Mouse (Mus musculus): ENCODE results near the gene Slc52a3.

The Slc52a3 gene

DNA sequence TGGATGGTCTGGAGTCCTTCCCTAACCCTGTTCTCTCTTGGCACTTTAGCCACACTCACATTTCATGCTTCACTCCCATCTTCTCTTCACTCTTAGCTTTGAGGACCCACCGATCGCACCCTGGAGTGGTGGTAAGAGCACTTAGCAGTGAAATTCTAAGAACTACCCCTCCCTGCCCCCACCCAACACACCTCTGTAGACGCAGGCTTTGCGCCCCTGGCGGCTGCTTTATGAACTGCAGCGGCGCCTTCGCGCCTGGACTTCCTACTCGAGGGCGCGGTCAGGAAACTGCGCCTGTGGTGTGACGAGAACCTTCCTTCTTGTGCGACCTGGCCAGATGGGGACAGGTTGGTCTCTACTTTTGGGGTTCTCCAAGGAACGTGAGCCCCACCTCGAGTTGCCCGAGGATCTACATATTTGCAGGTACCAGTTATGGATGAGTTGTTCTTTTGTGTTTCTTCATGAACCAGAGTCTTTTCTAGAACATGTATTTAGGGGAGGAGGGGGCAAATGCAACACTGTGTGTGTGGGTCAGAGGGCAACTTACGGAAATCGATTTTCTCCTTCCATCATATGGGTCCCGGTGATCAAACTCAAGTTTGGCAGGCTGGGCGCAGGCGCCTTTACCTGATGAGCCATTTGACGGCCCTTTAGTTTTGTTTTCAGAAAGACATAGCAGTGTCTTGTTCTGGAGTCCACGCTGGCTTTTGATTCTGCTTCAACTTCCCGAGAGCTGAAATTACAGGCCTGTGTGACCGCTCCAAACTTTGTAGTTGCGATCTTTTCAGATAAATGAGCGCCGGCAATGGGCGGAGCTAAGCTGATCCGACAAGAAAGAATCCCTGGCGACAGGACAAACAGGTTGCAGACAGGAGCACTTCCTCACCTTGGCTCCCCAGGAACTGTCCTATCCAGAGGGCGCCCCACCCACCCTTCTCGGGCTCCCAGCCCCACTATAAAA lies at the start of gene Slc52a3:
Slc52a3 (plus strand) TSS at position 283 of the 961 bp plus-strand sequence.
- peak in 1 of 2 experiments; percentile 81 for DNase-seq (ENCODE audit: low spot score in 2 of 2)

DNA sequence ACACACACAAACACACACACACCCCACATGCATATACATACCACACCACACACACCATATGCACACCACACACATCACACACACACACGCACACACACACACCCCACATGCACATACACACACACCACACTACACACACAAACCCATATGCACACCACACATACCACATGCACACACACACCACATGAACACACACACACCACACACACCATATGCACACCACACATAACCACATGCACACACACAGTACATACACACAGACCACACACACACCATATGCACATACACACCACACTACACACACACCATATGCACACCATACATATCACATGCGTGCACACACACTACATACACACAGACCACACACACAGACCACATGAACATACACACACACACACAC lies 48.7 kb upstream of the Slc52a3 start:
- DNase-seq (ENCODE audit: low spot score in 2 of 2) = no peak

DNA sequence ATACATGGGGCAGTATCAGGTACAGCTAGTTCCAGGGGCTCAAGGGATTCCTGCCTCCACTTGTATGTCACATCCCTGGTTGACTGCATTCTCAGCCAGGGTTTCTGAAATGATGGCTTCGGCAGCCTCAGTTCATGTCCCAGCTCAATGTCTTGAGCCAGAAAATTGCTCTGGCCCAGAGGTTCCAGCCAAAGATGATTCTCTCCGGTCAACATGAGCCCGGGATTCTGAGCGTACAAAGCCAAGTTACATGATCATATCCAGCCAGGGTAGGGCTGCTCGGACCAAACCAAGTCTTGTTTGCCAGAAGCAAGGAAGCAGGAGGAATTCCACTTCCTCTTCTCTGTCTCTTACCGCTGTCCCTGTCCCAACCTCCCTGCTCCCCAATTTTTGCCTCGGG lies 48.0 kb upstream of the Slc52a3 start:
- no peak for DNase-seq (ENCODE audit: low spot score in 2 of 2)

DNA sequence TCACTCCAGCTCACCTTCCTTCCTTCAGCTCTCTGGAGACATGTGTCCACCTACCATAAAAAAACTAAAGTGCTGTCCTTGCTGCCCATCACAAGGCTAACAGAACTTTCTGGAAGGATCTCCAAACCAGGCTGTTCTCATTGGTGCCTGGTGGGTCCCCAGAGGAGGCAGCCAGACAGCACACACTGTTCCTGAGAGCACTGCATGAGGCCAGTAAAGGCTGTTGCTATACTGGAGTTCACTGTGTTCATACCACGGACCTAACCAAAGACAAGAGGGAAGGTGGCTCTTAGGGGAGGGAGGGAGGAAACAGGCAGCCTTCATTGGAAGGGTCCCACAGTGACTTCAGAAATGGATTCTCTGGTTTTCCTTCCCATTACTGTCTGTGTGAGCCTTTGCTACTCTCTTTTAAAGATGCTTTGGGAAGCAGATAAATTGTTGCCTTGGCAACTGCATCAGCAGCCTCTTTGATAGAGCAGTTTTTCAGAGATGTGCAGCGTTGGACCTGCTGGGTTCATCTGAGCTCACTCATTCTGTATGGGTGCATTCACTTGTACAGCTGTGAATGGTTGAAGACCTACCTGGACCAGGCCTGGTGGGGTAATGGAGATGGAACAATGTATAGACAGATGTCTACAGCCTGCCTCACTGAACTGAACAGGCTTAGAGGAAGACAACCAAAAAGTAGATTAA lies 47.1 kb upstream of the Slc52a3 start:
- no peak for DNase-seq (ENCODE audit: low spot score in 2 of 2)

DNA sequence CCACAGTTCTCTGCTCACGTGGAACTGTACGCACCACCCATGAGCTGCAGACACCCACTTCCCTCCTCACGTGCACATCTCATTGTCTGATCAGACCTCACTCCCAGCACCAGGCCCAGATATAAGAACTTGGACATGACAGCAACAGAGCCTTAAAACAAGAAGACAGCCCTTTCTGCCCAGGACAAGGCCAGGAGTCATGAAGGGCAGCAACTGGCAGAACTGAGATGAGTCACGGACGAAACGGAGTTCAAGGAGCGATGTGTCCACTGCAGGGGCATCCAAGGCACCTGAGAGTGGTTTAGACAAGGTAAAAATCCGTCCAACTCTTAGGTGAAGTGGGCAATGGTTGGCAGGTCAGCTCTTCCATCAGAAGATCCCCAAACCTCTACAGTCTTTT lies 42.6 kb upstream of the Slc52a3 start:
- no peak for DNase-seq (ENCODE audit: low spot score in 2 of 2)

DNA sequence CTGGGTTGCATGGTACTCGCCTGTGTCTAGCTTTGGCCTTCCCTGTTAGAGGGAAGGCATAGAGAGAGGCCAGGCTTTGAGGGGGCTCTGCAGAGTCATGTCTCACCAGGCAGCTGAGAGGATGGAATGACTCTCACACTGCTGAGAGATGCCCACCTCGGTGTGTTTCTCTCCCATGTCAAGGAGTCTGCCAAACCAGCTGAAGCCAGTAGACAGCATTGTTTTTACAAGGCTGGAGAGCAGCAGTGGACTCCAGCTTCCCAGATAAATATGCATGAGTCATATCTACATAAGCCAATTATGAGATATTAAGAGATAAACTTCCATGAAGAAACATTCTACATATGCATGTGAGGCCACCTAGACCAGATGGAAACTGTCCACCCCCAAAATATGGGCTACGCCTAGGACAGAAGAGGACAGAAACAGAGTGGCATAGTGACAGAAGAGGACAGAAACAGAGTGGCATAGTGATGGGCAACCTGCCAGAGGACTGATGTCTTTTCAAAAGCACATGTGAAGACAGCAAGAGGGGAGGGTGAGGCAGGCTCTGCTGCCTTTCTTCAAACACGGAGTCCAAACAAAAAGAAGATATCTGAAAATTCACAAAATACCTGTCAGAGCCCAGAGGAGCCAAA lies 39.7 kb upstream of the Slc52a3 start:
- DNase-seq (ENCODE audit: low spot score in 2 of 2) = no peak

DNA sequence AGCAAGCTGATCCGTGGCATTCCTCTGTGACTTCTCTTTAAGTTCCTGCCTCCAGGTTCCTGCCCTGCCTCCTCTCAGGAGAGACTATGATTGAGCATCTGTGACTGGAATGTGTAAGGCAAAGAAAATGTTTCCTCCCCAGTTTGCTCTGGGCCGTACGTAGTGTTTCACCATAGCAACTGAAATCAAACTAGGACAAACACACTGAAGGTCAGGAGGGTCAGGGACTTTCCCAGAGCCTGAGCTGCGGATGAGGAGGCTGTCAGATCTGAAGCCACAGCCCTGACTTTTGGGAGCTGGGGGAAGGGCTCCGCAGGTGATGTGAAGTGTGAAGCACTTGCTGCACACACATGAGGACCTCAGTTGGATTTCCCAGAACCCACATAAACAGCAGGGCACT lies 37.0 kb upstream of the Slc52a3 start:
- no peak for DNase-seq (ENCODE audit: low spot score in 2 of 2)

DNA sequence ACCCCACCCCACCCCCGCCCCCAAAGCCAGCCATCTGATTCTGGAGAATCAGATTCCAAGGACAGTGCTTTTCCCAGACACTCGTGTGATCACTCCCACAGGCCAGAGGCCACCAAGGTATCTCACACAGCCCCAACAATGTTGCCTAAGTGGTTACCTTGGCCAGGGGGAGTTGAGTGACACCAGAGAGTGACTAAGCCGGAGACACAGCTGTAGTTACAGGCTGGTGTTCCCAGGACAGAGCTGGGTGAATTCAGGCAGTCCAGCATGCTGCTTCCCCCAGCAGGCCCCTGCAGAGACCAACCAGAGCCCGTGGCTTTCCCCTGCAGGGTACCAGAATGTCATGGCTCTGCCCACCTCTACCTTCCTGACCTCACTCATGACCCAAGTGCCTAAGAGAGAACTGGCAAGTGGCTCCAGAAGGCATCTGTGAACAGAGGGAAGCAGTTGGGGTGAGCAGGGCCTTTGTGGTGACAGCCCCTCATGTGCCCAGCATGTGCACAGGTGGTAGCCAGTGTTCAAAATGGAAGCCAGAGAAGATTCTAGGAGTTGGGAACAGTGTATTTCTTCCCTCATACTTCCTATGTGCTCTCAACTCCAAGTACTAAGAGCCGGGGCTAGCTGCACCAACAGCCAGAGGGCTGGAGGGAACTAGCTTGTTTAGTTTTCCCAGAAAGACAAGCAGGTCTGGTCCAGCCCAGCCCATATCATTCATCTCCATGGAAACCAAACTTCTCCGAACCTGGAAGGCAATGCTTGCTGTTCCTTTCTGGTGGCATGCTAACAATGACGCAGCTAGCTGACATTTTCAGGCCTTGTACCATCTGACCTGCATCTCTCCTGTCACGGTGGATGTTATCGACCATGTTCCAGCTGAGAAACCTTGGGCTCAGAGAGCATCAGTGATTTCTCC lies 34.8 kb upstream of the Slc52a3 start:
- DNase-seq (ENCODE audit: low spot score in 2 of 2) = no peak

DNA sequence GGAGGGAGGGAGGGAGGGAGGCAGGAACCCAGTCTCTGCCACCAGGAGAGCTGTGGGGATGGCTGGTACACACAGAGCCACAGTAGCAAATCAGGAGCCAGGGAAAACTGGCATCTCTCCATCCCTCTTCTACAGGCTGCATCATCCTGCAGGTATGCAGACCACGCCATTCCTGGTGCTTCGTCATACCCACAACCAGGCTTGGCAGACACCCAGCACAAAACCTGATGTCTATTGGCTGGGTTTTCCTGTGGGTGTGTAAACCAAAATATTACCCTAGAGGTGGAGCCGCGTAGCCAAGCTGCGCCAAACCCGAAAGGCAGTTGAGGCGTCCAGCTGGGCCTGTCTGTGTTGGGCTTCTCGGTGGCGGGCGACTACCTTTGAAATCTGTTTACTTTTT lies 33.8 kb upstream of the Slc52a3 start:
- peak in 1 of 2 experiments; percentile 39 for DNase-seq (ENCODE audit: low spot score in 2 of 2)

DNA sequence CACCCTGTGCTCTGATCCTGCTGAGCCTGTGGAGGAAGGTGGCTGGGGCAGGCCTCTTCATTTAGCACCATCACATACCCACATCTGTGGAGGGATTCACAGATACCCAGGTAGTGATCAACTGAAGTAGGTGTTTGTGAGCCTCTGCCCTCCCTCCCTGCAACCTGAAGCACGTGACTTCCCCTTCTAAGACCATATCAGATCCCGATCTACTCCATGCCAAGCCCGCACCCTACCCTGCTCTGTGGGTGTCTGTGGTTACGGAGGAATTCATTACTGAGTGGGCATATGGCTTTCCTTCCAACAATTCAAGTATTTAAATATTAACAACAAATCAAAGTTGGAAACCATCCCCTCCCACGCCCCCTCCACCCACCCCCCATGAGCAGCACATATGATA lies 33.0 kb upstream of the Slc52a3 start:
- DNase-seq (ENCODE audit: low spot score in 2 of 2) = no peak

DNA sequence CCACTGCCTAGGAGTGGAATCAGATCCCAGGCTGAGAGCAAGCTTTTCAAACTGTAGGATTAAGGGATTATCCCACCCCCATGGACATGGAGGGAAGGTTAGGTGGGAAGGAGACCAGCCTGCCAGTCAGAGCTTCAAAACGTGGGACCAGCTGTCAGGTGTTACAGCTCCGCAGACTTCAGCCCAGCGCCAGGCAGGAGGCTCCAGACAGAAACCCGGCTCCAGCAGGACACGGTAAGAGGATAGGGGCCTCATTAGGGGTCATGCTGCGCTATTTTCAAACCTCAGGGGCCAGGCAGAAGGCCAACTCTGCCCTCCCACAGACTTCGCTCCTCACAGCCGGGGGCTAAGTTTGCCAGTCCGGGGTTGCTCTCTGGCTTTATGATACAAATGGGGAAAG lies 32.3 kb upstream of the Slc52a3 start:
- no peak for DNase-seq (ENCODE audit: low spot score in 2 of 2)

DNA sequence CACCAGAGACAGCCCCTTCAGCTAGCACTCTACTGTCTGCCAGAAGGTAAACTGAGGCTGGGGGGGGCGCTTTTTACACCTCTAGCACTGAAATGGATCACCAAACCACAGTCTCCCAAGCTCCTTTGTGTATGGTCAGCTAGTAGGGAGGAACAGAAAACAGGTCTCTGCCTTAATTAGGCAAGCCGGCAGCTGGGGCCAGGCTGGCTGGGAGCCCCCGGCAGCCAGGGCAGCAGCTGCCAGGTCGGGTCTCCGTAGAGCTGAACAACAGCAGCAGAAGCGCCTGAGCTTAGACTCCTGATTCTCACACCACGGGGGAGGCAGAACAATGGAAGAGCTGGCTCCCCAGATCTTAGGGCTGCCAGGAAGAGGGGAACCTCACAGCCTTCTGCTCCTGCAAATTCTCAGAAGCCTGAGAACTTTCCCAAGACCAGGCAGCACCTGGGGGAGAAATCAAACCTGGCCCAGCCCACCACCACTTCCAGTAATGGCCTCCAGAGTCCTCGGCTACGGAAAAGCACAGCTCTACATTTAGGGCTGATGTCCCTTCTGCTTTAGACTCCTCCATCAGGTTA lies 29.0 kb upstream of the Slc52a3 start:
- no peak for DNase-seq (ENCODE audit: low spot score in 2 of 2)

DNA sequence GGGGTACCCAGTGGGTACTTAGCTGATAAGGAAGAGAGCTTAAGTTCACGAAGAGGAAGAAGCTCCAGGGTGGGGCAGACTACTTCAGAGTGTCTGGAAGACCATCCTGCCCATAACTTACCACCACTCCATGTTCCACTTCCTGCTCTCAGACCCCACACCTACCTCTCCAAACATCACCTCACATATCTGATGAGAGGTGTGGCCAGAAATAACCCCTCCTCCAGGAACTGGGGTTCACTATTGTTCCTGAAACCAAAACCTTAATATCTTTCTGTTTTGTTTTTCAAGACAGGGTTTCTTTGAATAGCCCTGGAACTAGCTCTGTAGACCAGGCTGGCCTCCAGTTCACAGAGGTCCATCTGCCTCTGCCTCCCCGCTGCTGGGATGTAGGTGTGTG lies 28.5 kb upstream of the Slc52a3 start:
- no peak for DNase-seq (ENCODE audit: low spot score in 2 of 2)

DNA sequence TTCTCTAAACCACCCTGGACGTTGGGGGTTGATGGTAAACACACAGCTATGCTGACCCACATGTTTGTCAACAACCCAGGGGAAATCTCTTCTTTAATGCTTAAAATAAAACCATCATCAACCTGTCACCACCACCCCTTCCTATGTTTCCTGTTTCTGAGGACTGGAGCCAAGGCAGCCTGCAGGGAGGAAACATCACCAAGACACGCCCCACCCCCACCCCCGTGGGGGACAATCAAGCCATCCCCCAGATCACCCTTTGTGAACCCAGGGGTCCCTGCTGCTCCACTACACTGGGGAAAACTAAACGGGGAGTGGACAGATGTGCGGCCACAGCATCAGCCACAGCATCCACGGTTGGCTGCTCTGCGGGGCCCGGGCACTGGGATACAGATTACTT lies 27.9 kb upstream of the Slc52a3 start:
- DNase-seq (ENCODE audit: low spot score in 2 of 2) = no peak

DNA sequence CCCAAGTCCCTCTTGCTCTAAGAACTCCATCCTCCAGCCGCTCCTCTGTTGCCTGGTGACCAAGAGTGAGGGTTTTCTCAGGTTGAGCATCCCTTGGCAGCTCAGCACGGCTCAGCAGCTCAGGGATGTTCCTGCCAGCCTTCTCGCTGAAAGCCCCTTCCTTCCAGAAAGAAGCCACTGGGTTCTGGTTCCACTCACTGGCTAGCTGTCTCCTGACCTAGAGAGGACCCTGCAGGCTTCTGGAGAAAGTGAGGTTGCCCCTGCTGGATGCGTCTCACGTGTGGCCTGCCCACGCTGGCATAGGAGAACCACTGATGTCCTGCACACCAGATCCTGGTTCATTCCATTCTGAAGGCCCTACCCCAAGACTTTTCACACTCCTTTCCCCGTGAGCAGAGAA lies 27.3 kb upstream of the Slc52a3 start:
- DNase-seq (ENCODE audit: low spot score in 2 of 2) = no peak

DNA sequence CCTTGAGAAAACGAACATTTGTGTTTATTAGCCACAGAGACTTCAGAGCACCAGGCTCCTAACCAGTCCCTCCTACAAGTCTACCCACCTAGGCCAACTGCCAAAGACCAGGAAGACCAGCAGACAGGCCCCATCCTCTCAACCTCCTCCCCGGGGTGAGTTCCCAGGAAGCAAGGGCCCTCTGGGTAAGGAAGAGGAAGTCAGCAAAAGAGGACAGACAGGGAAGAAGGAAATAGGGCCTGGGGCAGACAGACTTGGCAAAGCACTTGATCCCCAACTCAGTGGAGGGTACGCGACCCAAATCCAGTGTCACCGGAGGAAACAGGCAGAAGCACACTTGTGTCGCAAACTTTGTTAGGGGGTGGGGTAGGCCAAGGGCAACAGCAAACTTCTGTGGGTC lies 26.9 kb upstream of the Slc52a3 start:
- DNase-seq (ENCODE audit: low spot score in 2 of 2) = no peak

DNA sequence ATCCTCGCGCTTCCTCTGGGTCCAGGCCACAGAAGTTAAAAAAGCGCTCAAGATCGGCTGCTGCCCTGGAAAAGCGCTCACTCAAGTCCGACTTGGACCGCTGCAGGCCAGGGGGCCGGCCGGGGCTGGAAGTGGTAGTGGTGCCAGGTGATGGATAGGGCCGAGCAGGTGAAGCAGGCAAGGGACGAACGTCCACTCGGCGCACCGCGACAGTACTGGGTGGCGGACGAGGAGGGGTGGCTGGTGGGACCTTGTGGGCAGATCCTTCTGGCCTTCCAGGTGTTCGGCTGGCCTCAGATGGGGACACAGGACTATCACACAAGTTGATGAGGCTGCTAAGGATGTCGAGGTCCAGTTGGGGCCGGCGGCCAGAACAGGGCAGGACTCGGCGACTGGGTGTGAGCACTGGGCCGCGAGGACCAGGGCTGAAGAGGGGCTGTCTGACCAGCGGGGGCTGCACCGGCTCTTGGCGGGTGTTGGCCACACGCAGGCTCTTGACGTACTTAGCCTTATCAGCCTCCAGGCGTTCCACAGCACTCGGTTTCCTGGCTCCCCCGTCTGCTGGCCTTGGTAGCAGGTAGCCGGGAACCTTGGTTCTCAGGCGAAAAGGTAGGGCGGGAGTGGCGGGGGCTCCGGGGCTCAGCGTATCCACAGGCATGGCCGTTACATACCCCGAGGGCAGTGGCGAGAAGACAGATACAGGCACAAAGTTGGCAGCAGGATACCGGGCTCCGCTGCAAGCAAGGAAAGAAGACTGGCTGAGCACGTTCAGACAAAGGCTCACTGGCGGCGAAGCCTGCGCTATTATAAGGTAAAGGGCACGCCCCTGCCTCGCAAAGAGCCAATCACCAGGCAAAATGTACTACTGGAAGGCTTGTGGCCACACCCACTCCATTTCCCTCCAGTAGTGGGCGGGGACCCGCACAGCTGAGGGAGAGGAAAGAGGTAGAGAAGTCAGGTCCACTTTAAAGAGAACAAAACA lies 25.8 kb upstream of the Slc52a3 start:
- DNase-seq (ENCODE audit: low spot score in 2 of 2) = peak; percentile 71 to 77

DNA sequence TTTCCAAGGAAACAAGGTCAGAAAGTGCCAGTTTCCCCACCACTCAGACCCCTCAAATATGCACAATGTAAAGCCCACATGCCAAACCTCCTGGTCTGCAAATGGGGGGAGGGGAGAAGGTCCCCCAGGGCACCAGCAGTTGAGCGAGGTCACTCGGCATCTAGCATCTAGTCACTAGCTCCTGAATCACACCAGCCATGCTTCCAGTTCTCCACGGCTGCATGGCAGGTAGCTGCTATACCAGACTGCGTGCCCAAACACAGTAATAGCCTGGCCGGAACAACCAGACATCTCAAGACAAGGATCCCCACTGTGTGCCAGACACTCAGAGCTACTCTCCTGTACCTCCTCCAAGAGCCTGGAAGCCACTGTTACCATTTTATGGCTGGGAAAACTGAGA lies 24.6 kb upstream of the Slc52a3 start:
- no peak for DNase-seq (ENCODE audit: low spot score in 2 of 2)

DNA sequence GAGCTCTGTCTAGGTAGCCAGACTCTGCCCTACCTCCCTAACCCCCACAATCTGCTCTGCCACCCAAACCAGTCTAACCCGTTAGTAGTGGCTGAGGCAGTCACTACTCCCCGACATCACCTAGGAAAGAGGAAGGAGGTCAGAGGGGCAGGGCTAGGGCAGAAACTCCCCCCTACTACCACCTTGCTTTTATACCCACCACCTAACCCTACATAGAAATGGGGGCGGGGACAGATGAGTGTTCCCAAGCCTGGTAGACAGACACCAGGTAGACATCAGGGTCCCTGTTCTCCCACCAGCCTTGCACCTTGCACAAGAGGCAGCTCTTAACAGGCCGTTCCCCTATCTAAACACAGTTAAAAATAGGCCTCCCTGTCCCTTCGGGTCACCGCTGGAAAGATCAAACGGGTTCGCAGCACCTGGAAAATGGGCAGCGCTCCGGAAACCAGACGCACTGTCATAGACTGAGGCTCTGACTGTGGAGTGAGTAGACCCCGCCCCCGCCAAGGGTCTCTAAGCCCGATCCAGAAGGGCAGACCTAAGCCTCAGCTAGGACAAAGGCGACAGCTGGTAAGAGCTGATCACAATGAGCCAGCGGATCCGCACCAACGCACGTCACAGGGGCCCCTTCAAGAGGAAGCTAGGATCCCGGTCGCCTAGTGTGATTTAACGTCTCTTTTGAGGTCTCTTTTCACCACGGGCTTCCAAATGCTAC lies 23.3 kb upstream of the Slc52a3 start:
- no peak for DNase-seq (ENCODE audit: low spot score in 2 of 2)

All from frontal cortex, postnatal 14 days (tissue).